Mouse (Mus musculus): ENCODE results near the gene Mapk8. TPM values are rescaled to one million over a fixed set of nuclear protein-coding genes. Genes with fewer than 3 reads are reported as not detected.

Mapk8 gene
- polyA plus RNA-seq (2017; shearing (Covaris generic)) = 10.0 TPM

GRCm38 (mm10) chr14:33447027-33447569 is at the start of gene Mapk8:
Gene Mapk8 (minus strand): TSS chr14:33447158.

GRCm38 (mm10) chr14:33471331-33471730 is 24.4 kb upstream of the Mapk8 start, which contains the start of gene Frmpd2:
Gene Frmpd2 (plus strand): TSS chr14:33471696.

Other genes starting within 250 kb of the Mapk8 start
- not detected for gene Arhgap22, start 233.1 kb downstream of the Mapk8 start, polyA plus RNA-seq (2017; shearing (Covaris generic))
- not detected for gene Frmpd2, start 24.5 kb upstream of the Mapk8 start, polyA plus RNA-seq (2017; shearing (Covaris generic))
- not detected for gene Ptpn20, start 142.0 kb upstream of the Mapk8 start, polyA plus RNA-seq (2017; shearing (Covaris generic))

Measured in effector memory CD4-positive, alpha-beta T cell, adult 5 months (primary cell).